Mouse (Mus musculus) stomach, postnatal 0 days (tissue): ENCODE measurements around the gene Cnn2. TPM values are rescaled to one million over a fixed set of nuclear protein-coding genes. Genes with fewer than 3 reads are reported as not detected.

ENCODE experiments used
- ATAC-seq: fragments of 200-750 bp; cut with Nextera tagmentation; 2 replicates; pipeline ENCODE4 v1.8.0; 2017; ENCODE audit not compliant: low FRiP score, low TSS enrichment
- DNase-seq: peaks from one replicate; pipeline ENCODE4 v3.0.0-alpha.2; 2016; ENCODE audit warnings: low spot score
- H3K27ac ChIP-seq: fragments of 300-500 bp; sonication (generic); replicated peaks from 2 replicates; pipeline ENCODE4 v1.5.1; 2014; ENCODE audit warnings: mild to moderate bottlenecking, control low read depth
- H3K27me3 ChIP-seq: fragments of 300-500 bp; sonication (generic); 2 replicates; pipeline ENCODE4 v1.6.1; 2014; ENCODE audit warnings: low read length; ENCODE audit not compliant: control insufficient read depth, insufficient read depth
- H3K36me3 ChIP-seq: fragments of 300-500 bp; sonication (generic); 2 replicates; pipeline ENCODE4 v1.6.1; 2014; ENCODE audit warnings: low read length, mixed read lengths; ENCODE audit not compliant: control insufficient read depth, insufficient read depth
- H3K4me1 ChIP-seq: fragments of 300-500 bp; sonication (generic); replicated peaks from 2 replicates; pipeline ENCODE4 v1.6.1; 2014; ENCODE audit warnings: antibody characterized with exemption; ENCODE audit not compliant: control insufficient read depth, insufficient read depth
- H3K4me2 ChIP-seq: fragments of 300-500 bp; sonication (generic); replicated peaks from 2 replicates; pipeline ENCODE4 v1.6.1; 2014; ENCODE audit warnings: low read depth, mild to moderate bottlenecking, control low read depth, moderate library complexity
- H3K4me3 ChIP-seq: fragments of 300-500 bp; sonication (generic); 2 replicates; pipeline ENCODE4 v1.5.1; 2014; ENCODE audit warnings: low read depth, low read length, control low read depth
- H3K9ac ChIP-seq: fragments of 300-500 bp; sonication (generic); 2 replicates; pipeline ENCODE4 v1.6.1; 2014; ENCODE audit warnings: mild to moderate bottlenecking, low read length, control low read depth, mixed read lengths
- H3K9me3 ChIP-seq: fragments of 300-500 bp; sonication (generic); 2 replicates; pipeline ENCODE4 v1.6.1; 2016; ENCODE audit warnings: low read length; ENCODE audit not compliant: control insufficient read depth
- CTCF ChIP-seq: IDR thresholded peaks from 2 replicates; pipeline ENCODE4 v1.5.1; 2016; ENCODE audit warnings: antibody characterized with exemption, low read depth, mild to moderate bottlenecking, moderate library complexity
- EP300 ChIP-seq: optimal IDR thresholded peaks from 2 replicates; pipeline ENCODE3; 2016; ENCODE audit warnings: antibody characterized with exemption
- WGBS: fragments of 180-500 bp; shearing (Covaris S2); extraction: QIAGEN DNeasy Blood & Tissue Kit; methylation state at CpG from one replicate; pipeline ENCODE4 v1.1.7; 2014; 5-methylcytosine and 5-hydroxymethylcytosine counted together
- polyA plus RNA-seq: library from polyadenylated mRNA; unstranded; fragments of >200 nt; fragmentation: Nextera tagmentation; extraction: Ambion mirVana; gene quantifications from 2 replicates; pipeline ENCODE4 v1.2.1, GENCODE M21; 2015

Gene Cnn2
- polyA plus RNA-seq, 1 experiment from 2014 or later = 245 TPM

GRCm38 (mm10) chr10:80019471-80020131 lies 31.2 kb downstream of the Cnn2 start:
- ATAC-seq = peak; percentile 9; the same call in 1 of the 2 replicates
- TF ChIP-seq CTCF (peak; percentile 39; the same call in 1 of the 2 replicates), EP300 (no peak)
- Histone ChIP-seq H3K27me3 (no peaks in the 10 kb centered on the region), H3K4me2 (peak overlapping the region; percentile 37), H3K4me1 (0 out of 2 replicates have a peak, but pooled peaks cover 3% of the 10 kb centered on the region), H3K36me3 (no peaks in the 10 kb centered on the region), H3K27ac (no peak overlapping the region), H3K4me3 (no peak overlapping the region), H3K9ac (0 out of 2 replicates have a peak overlapping the region, but pooled peaks have one; percentile 38), H3K9me3 (no peaks in the 10 kb centered on the region)
- 30% methylated on average over 20 of the region's 20 CpGs for WGBS
- DNase-seq = no peak

GRCm38 (mm10) chr10:80020191-80020590 lies 31.8 kb downstream of the Cnn2 start:
- TF ChIP-seq CTCF = no peak
- TF ChIP-seq EP300 = no peak
- Histone ChIP-seq H3K4me3 (no peak overlapping the region), H3K9ac (no peak overlapping the region), H3K27me3 (no peaks in the 10 kb centered on the region), H3K4me1 (0 out of 2 replicates have a peak, but pooled peaks cover 3% of the 10 kb centered on the region), H3K36me3 (no peaks in the 10 kb centered on the region), H3K9me3 (no peaks in the 10 kb centered on the region), H3K27ac (no peak overlapping the region), H3K4me2 (no peak overlapping the region)
- DNase-seq = no peak
- ATAC-seq = no peak
- WGBS = 44% methylated on average over 11 of the region's 11 CpGs

GRCm38 (mm10) chr10:80020603-80021319 lies 32.4 kb downstream of the Cnn2 start:
- Histone ChIP-seq H3K27me3 (no peaks in the 10 kb centered on the region), H3K4me2 (no peak overlapping the region), H3K9me3 (no peaks in the 10 kb centered on the region), H3K4me3 (no peak overlapping the region), H3K9ac (no peak overlapping the region), H3K27ac (no peak overlapping the region), H3K4me1 (0 out of 2 replicates have a peak, but pooled peaks cover 3% of the 10 kb centered on the region), H3K36me3 (no peaks in the 10 kb centered on the region)
- WGBS = 79% methylated on average over 18 of the region's 18 CpGs
- TF ChIP-seq CTCF (peak; percentile 24), EP300 (no peak)
- no peak for DNase-seq
- ATAC-seq = no peak

GRCm38 (mm10) chr10:80021320-80021641 lies 32.9 kb downstream of the Cnn2 start:
- 0 out of 2 replicates have a peak, but pooled peaks cover 3% of the 10 kb centered on the region for H3K4me1 ChIP-seq
- 83% methylated on average over 13 of the region's 13 CpGs for WGBS
- TF ChIP-seq EP300 (no peak), CTCF (no peak)

GRCm38 (mm10) chr10:80022164-80022563 lies 33.8 kb downstream of the Cnn2 start:
- 87% methylated on average over 12 of the region's 12 CpGs for WGBS

More at GRCm38 (mm10) chr10:80021320-80021641, 32.9 kb downstream of the Cnn2 start:
- DNase-seq (no peak), ATAC-seq (no peak)
- no peaks in the 10 kb centered on the region for H3K27me3 ChIP-seq
- H3K4me3 ChIP-seq = no peak overlapping the region
- no peak overlapping the region for H3K27ac ChIP-seq
- no peaks in the 10 kb centered on the region for H3K36me3 ChIP-seq
- H3K9me3 ChIP-seq = no peaks in the 10 kb centered on the region
- H3K9ac ChIP-seq = no peak overlapping the region
- H3K4me2 ChIP-seq = no peak overlapping the region

GRCm38 (mm10) chr10:80022806-80023205 lies 34.4 kb downstream of the Cnn2 start:
- TF ChIP-seq EP300 (no peak), CTCF (no peak)
- no peaks in the 10 kb centered on the region for H3K27me3 ChIP-seq
- no peak overlapping the region for H3K4me2 ChIP-seq
- no peak overlapping the region for H3K4me3 ChIP-seq
- no peaks in the 10 kb centered on the region for H3K9me3 ChIP-seq
- ATAC-seq = no peak
- DNase-seq = no peak
- 0 out of 2 replicates have a peak, but pooled peaks cover 3% of the 10 kb centered on the region for H3K4me1 ChIP-seq
- H3K9ac ChIP-seq = no peak overlapping the region
- no peaks in the 10 kb centered on the region for H3K36me3 ChIP-seq
- WGBS = 94% methylated on average over 8 of the region's 8 CpGs
- no peak overlapping the region for H3K27ac ChIP-seq

More at GRCm38 (mm10) chr10:80022164-80022563, 33.8 kb downstream of the Cnn2 start:
- Histone ChIP-seq H3K4me2 (no peak overlapping the region), H3K4me1 (0 out of 2 replicates have a peak, but pooled peaks cover 3% of the 10 kb centered on the region), H3K27ac (no peak overlapping the region), H3K9me3 (no peaks in the 10 kb centered on the region), H3K4me3 (no peak overlapping the region), H3K27me3 (no peaks in the 10 kb centered on the region), H3K36me3 (no peaks in the 10 kb centered on the region), H3K9ac (no peak overlapping the region)
- DNase-seq (no peak), ATAC-seq (no peak)
- no peak for TF ChIP-seq EP300
